Mouse (Mus musculus) thymus, adult 2 months (tissue): Measurements from ENCODE around the gene Ccl27a. TPM values are rescaled to one million over a fixed set of nuclear protein-coding genes. Genes with fewer than 3 reads are reported as not detected.

Experiments
- DNase-seq: peaks from one replicate; pipeline ENCODE4 v3.0.0; 2021
- H3K27ac ChIP-seq: fragments of 200-500 bp; 2 replicates; pipeline ENCODE4 v1.5.1; 2012; ENCODE audit warnings: low read length, control low read depth; ENCODE audit not compliant: control insufficient read depth, insufficient read depth
- H3K27me3 ChIP-seq: fragments of 200-500 bp; 2 replicates; pipeline ENCODE4 v1.6.1; 2012; ENCODE audit warnings: mild to moderate bottlenecking, low read length, moderate library complexity, mixed read lengths; ENCODE audit not compliant: control insufficient read depth, insufficient read depth
- H3K36me3 ChIP-seq: fragments of 200-500 bp; 2 replicates; pipeline ENCODE4 v1.6.1; 2012; ENCODE audit warnings: mild to moderate bottlenecking, low read length, moderate library complexity; ENCODE audit not compliant: control insufficient read depth, insufficient read depth
- H3K4me1 ChIP-seq: fragments of 200-500 bp; replicated peaks from 2 replicates; pipeline ENCODE4 v1.6.1; 2012; ENCODE audit warnings: low read length; ENCODE audit not compliant: control insufficient read depth, insufficient read depth
- H3K4me3 ChIP-seq: fragments of 200-500 bp; 2 replicates; pipeline ENCODE4 v1.5.1; 2012; ENCODE audit warnings: mild to moderate bottlenecking, low read length, control low read depth, moderate library complexity; ENCODE audit not compliant: control insufficient read depth, insufficient read depth
- CTCF ChIP-seq: fragments of 200-500 bp; IDR thresholded peaks from 2 replicates; pipeline ENCODE4 v1.5.1; 2012; ENCODE audit warnings: mild to moderate bottlenecking, control low read depth, low read length, moderate library complexity, borderline replicate concordance; ENCODE audit not compliant: control insufficient read depth, poor library complexity, insufficient read depth; ENCODE audit errors: extremely low read depth
- POLR2A ChIP-seq: fragments of 200-500 bp; IDR thresholded peaks from 2 replicates; pipeline ENCODE4 v1.6.1; 2012; ENCODE audit warnings: mild to moderate bottlenecking, low read length, control low read depth, moderate library complexity; ENCODE audit not compliant: control insufficient read depth, poor library complexity, insufficient read depth; ENCODE audit errors: extremely low read depth
- WGBS: fragments of 180-500 bp; shearing (Covaris S2); methylation state at CpG from one replicate; pipeline ENCODE4 v1.1.7; 2018; 5-methylcytosine and 5-hydroxymethylcytosine counted together
- polyA plus RNA-seq: library from polyadenylated mRNA; depleted of rRNA; stranded (reverse); fragments of >200 nt; gene quantifications from 2 replicates; pipeline ENCODE4 v1.2.3, GENCODE M21; 2012

The Ccl27a gene
- polyA plus RNA-seq, 1 experiment, result 97.4 TPM

DNA sequence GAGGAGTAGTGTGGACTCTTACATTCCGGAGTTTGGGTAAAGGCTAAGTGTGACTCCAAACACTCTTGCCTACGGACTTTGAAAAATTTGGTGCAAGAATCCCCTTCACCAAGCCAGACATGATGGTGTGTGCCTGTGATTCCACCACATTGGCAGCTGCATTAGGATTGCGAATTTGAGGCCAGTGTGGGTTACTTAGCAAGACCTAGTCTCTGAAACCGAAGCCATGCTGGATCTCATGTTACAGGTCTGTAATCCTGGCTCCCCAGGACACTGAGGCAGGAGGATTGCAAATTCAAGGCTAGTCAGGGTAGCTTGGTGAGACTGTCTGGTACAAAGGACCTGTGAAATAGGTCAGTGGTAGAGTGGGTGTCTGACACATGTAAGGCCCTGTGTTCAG is 15.3 kb downstream of the Ccl27a start:
- no peak for DNase-seq
- Histone ChIP-seq H3K27me3 (no peaks in the 10 kb centered on the region), H3K4me1 (peaks cover 23% of the 10 kb centered on the region), H3K27ac (no peak overlapping the region; the same call in 1 of the 2 replicates), H3K4me3 (no peak overlapping the region), H3K36me3 (peaks cover 6% of the 10 kb centered on the region)
- TF ChIP-seq CTCF (no peak), POLR2A (no peak)
- 94% methylated on average over 4 of the region's 4 CpGs for WGBS

DNA sequence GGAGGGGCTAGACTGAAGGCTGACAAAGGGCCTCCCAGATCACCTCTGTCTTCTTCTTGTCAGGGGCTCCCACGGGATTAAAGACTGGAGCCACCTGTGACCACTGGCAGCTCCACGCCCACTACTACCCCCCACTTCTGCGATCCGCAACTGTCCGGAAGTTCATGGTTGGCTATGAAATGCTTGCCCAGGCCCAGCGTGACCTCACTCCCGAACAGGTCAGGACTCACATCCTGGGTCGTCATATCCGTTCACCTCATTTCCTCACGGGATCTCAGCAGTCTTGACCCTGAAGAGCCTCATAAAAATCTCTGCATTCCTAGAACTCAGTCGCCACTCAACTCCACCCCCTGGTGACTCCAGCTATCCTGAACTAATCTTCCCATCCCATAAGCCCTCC is 16.0 kb downstream of the Ccl27a start:
- peaks cover 23% of the 10 kb centered on the region for H3K4me1 ChIP-seq
- no peak overlapping the region for H3K4me3 ChIP-seq
- no peak for TF ChIP-seq CTCF
- no peak for TF ChIP-seq POLR2A
- no peak for DNase-seq
- H3K36me3 ChIP-seq, result peaks cover 6% of the 10 kb centered on the region
- WGBS, result 98% methylated on average over 11 of the region's 11 CpGs
- no peak overlapping the region for H3K27ac ChIP-seq
- no peaks in the 10 kb centered on the region for H3K27me3 ChIP-seq

DNA sequence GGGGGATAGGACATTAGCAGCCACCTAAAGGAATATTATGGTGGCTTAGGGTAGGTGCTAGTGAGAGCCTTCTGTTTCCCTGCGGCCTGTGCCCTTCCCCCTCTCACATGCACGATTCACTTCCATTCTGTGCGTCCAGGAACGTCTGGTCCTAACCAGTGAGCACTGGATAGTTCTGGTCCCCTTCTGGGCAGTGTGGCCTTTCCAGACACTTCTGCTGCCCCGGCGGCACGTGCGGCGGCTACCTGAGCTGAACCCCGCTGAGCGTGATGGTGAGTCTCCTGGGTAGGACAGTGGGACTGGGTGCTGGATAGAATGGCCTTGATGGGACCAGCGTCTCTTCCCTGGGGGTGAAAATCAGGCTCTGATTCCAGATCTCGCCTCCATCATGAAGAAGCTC is 16.7 kb downstream of the Ccl27a start:
- Histone ChIP-seq H3K4me3 (no peak overlapping the region), H3K27me3 (no peaks in the 10 kb centered on the region), H3K4me1 (peaks cover 23% of the 10 kb centered on the region), H3K36me3 (peaks cover 6% of the 10 kb centered on the region), H3K27ac (no peak overlapping the region)
- TF ChIP-seq POLR2A, result no peak
- no peak for TF ChIP-seq CTCF
- 97% methylated on average over 13 of the region's 13 CpGs for WGBS
- no peak for DNase-seq

DNA sequence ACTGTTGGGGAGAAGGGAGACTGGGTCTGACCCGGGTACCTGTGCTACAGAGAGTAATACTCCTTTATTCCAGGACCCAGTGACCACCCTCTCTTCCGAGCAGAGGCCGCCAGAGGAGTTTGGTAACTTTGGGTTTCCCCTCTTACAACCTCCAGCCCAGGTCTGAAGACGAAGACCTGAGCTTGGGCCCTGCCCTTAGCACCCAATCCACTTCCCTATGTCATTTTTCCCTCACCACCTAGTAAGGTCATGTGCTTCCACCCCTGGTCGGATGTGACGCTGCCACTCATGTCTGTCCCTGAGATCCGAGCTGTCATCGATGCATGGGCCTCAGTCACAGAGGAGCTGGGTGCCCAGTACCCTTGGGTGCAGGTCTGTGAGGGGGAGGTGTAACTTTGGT is 17.6 kb downstream of the Ccl27a start:
- Histone ChIP-seq H3K36me3 (peaks cover 6% of the 10 kb centered on the region), H3K27me3 (no peaks in the 10 kb centered on the region), H3K27ac (peak overlapping the region; percentile 40; the same call in 1 of the 2 replicates), H3K4me1 (peaks cover 23% of the 10 kb centered on the region), H3K4me3 (peak overlapping the region; percentile 93)
- TF ChIP-seq POLR2A (no peak), CTCF (no peak)
- 72% methylated on average over 8 of the region's 8 CpGs for WGBS
- peak; percentile 23 for DNase-seq

DNA sequence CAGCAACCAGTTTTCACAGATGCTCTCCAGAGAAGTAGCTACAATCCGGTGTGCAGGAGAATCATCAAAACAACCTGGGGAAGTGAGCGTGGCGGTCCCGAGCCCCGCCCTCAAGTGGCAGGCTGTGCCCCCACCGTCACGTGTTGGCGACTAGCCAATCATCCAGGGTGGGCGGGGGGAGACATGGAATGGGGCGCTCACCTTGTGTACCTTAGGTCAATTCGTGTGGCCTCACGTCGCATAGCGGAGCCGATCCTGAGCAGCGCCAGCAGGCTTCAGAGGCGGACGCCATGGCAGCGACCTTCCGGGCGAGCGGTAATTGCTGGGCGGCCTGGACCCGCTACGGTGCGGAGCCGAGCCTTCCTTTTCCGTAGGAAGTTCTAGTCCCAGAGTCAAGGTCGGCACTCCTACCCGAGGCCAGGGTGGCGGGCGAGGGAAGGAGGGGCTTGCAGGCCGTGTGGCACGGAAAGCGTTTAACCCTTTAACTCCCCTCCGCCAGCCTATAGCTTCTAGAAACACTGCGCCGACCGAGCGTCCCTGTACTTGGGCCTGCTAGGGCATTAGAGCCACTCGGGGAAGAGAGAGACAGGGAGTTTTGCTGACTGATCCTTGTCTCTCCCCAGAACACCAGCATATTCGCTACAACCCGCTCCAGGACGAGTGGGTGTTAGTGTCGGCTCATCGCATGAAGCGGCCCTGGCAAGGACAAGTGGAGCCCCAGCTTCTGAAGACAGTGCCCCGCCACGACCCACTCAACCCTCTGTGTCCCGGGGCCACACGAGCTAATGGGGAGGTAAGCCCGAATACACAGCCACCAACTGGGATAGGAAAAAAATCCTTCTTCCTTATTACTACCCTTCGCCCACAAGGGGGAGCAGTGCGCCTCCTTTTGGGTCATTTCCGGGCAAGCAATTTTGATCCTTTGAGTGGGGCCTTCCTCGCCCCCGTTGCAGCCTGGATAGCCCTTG is 18.4 kb downstream of the Ccl27a start, which contains the start of gene Sigmar1:
TSS of gene Sigmar1 (minus strand) at position 820 of the 968 bp plus-strand sequence.
- peak within 1 kb of the TSS; percentile 63 for H3K27ac ChIP-seq
- peak; percentile 96 for DNase-seq
- peak within 1 kb of the TSS; percentile 93 for H3K4me3 ChIP-seq
- no peaks in the 10 kb centered on the region for H3K27me3 ChIP-seq
- TF ChIP-seq POLR2A, result peak; percentile 86
- peak; percentile 51; the same call in 1 of the 2 replicates for TF ChIP-seq CTCF
- under 1% methylated on average over 57 of the region's 57 CpGs for WGBS
- peaks cover 18% of the 10 kb centered on the region for H3K4me1 ChIP-seq
- H3K36me3 ChIP-seq, result peaks cover 6% of the 10 kb centered on the region

DNA sequence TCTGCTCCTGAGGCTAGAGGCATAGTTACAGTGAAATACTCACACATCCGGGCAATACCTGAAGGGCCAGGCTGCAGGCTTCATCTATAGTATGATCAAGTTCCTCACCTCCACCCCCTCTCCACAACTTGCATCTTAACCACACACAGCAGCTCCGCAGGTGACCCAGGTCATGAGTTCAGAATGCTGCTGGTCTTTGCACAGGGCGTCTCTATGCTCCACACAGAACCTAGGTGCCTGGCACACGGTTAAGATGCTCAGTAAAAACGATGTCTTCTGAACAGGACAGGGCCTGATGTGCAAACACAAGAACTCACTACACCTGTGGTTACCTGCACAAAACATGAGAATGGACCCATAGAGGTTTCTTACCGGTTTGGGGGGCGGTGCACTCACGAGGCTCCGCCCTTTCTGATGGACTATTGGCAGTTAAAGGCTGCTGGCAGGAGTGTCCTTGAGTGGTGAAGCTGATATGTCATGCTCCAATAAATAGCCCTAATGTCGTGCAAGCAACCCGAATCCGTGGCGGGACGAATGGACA is 19.2 kb downstream of the Ccl27a start, which contains the start of gene Galt:
TSS of gene Galt (plus strand) at position 432 of the 541 bp plus-strand sequence.
- Histone ChIP-seq H3K36me3 (peaks cover 6% of the 10 kb centered on the region), H3K27ac (peak within 1 kb of the TSS; percentile 63), H3K4me3 (peak within 1 kb of the TSS; percentile 93), H3K4me1 (peaks cover 11% of the 10 kb centered on the region), H3K27me3 (no peaks in the 10 kb centered on the region)
- TF ChIP-seq POLR2A (no peak), CTCF (no peak)
- no peak for DNase-seq
- WGBS, result 17% methylated on average over 14 of the region's 14 CpGs

DNA sequence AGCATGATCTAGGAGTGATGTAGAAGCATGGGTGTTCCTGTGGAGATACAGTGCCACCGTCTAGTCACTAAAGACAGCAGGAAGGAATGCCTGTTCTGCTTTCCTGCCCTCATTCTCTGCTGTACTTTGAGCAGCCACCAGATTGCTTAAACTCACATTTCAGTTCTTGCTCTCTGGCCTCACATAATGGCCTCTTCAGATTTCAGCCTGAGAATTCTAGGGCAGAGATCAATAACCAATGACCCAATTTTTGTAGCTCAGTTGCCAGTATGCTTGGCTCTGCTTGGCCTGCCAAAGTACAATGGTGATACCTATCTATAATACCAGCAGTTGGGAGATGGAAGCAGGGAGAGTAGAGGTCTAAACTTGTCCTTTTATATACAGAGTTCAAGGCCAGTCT is 29.0 kb downstream of the Ccl27a start:
- no peak for TF ChIP-seq CTCF
- TF ChIP-seq POLR2A, result no peak
- H3K27me3 ChIP-seq, result no peaks in the 10 kb centered on the region
- no peaks in the 10 kb centered on the region for H3K36me3 ChIP-seq
- H3K27ac ChIP-seq, result no peak overlapping the region
- H3K4me3 ChIP-seq, result no peak overlapping the region
- 100% methylated on average over 1 of the region's 1 CpGs for WGBS
- DNase-seq, result no peak
- peaks cover 7% of the 10 kb centered on the region for H3K4me1 ChIP-seq
